Mouse (Mus musculus) CH12.LX (cell line): ENCODE measurements at regions not wholly inside any gene's neighbourhood (a gene's known extent, or its start where the extent isn't known, plus 50 kb on each side); places are given as distances from the start of the nearest gene placed in this dataset.

Experiments
- CTCF ChIP-seq, 2 experiments: IDR thresholded peaks in 1 of 2; conservative IDR thresholded peaks in 1 of 2; 2 replicates each; pipeline ENCODE4 v1.5.1; 2011 to 2012; ENCODE audit warnings: low read depth in 2 of 2, low read length in 2 of 2, improper control_type of control experiment in 1 of 2, inconsistent platforms in 1 of 2, mild to moderate bottlenecking in 1 of 2, moderate library complexity in 1 of 2
- EP300 ChIP-seq: IDR thresholded peaks from 2 replicates; pipeline ENCODE4 v1.6.1; 2011; ENCODE audit warnings: low read length, improper control_type of control experiment
- GABPA ChIP-seq: IDR thresholded peaks from 2 replicates; pipeline ENCODE4 v1.6.1; 2012; ENCODE audit warnings: low read depth, low read length, improper control_type of control experiment, inconsistent platforms; ENCODE audit not compliant: insufficient replicate concordance
- JUND ChIP-seq: conservative IDR thresholded peaks from 2 replicates; pipeline ENCODE4 v1.6.1; 2011; ENCODE audit warnings: low read depth, low read length, improper control_type of control experiment
- MAFK ChIP-seq: IDR thresholded peaks from 2 replicates; pipeline ENCODE4 v1.6.1; 2011; ENCODE audit warnings: low read length, improper control_type of control experiment; ENCODE audit not compliant: insufficient replicate concordance
- MXI1 ChIP-seq: IDR thresholded peaks from 2 replicates; pipeline ENCODE4 v1.6.1; 2011; ENCODE audit warnings: mild to moderate bottlenecking, low read depth, low read length, improper control_type of control experiment
- POLR2A ChIP-seq: IDR thresholded peaks from 2 replicates; pipeline ENCODE4 v1.6.1; 2011; ENCODE audit warnings: low read depth, mild to moderate bottlenecking, improper control_type of control experiment, low read length
- RCOR1 ChIP-seq: conservative IDR thresholded peaks from 2 replicates; pipeline ENCODE4 v1.6.1; 2012; ENCODE audit warnings: low read depth, mild to moderate bottlenecking, inconsistent platforms, low read length, improper control_type of control experiment
- SIN3A ChIP-seq: IDR thresholded peaks from 2 replicates; pipeline ENCODE4 v1.6.1; 2012; ENCODE audit warnings: low read length, improper control_type of control experiment, inconsistent platforms
- UBTF ChIP-seq: IDR thresholded peaks from 2 replicates; pipeline ENCODE4 v1.6.1; 2012; ENCODE audit warnings: low read depth, mild to moderate bottlenecking, inconsistent platforms, low read length, improper control_type of control experiment, moderate library complexity
- USF2 ChIP-seq: conservative IDR thresholded peaks from 2 replicates; pipeline ENCODE4 v1.6.1; 2011; ENCODE audit warnings: low read depth, low read length, improper control_type of control experiment
- ZC3H11A ChIP-seq: IDR thresholded peaks from 2 replicates; pipeline ENCODE4 v1.6.1; 2012; ENCODE audit warnings: low read depth, mild to moderate bottlenecking, inconsistent platforms, low read length, improper control_type of control experiment
- ZKSCAN1 ChIP-seq: IDR thresholded peaks from 2 replicates; pipeline ENCODE4 v1.6.1; 2012; ENCODE audit warnings: low read depth, inconsistent platforms, low read length, improper control_type of control experiment, borderline replicate concordance
- ZNF384 ChIP-seq: IDR thresholded peaks from 2 replicates; pipeline ENCODE4 v1.6.1; 2012; ENCODE audit warnings: low read depth, low read length, improper control_type of control experiment, inconsistent platforms

DNA sequence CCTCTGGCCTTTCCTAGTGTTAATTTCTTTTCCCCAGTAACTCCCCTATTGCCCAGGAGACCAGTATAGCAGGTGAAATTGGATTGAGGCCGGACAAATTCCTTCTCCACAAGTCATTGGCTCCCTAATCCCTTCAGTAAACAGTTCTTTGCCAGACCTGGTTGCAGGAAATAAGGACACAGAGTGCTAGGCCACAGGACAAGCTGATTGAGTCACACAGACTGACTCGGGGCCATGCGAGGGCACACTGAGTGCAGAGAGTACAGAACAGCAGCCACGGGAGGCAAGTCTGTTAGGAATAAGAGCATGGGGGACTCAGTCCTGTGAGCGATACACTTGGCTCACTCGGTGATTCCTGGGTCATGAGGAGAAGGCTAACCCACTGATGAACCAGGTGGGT, 134.3 kb upstream of the Ajap1 start:
- TF ChIP-seq ZKSCAN1 = no peak
- TF ChIP-seq POLR2A = no peak
- no peak for TF ChIP-seq CTCF (conservative IDR thresholded peaks at IDR 0.05 in 1 of 2, IDR thresholded peaks at IDR 0.05 in 1 of 2; ENCODE audit: low read depth in 2 of 2, low read length in 2 of 2)
- no peak for TF ChIP-seq GABPA
- no peak for TF ChIP-seq USF2
- no peak for TF ChIP-seq UBTF
- TF ChIP-seq MXI1 = no peak
- no peak for TF ChIP-seq EP300
- TF ChIP-seq ZNF384 = no peak
- no peak for TF ChIP-seq MAFK
- TF ChIP-seq RCOR1 = no peak
- TF ChIP-seq ZC3H11A = no peak
- TF ChIP-seq JUND = no peak
- no peak for TF ChIP-seq SIN3A
